Mouse (Mus musculus) forebrain, embryonic 16.5 days (tissue): Measurements from ENCODE around the gene Tnrc18. TPM values are rescaled to one million over a fixed set of nuclear protein-coding genes. Genes with fewer than 3 reads are reported as not detected.
A peak's percentile ranks its signal among the peaks of the same experiment; 100 is the strongest.

Experiments used
- ATAC-seq: fragments of 200-750 bp; cut with Nextera tagmentation; 2 replicates; pipeline ENCODE4 v1.8.0; 2017; ENCODE audit warnings: mild to moderate bottlenecking, moderate library complexity
- H3K27ac ChIP-seq: fragments of 300-500 bp; sonication (generic); 2 replicates; pipeline ENCODE4 v1.5.1; 2014; ENCODE audit warnings: low read length, control low read depth
- H3K27me3 ChIP-seq: fragments of 300-500 bp; sonication (generic); replicated peaks from 2 replicates; pipeline ENCODE4 v1.6.1; 2014; ENCODE audit warnings: low read length; ENCODE audit not compliant: control insufficient read depth, insufficient read depth
- H3K36me3 ChIP-seq: fragments of 300-500 bp; sonication (generic); 2 replicates; pipeline ENCODE4 v1.6.1; 2014; ENCODE audit not compliant: control insufficient read depth, insufficient read depth
- H3K4me1 ChIP-seq: fragments of 300-500 bp; sonication (generic); replicated peaks from 2 replicates; pipeline ENCODE4 v1.6.1; 2014; ENCODE audit warnings: low read length; ENCODE audit not compliant: control insufficient read depth, insufficient read depth
- H3K4me2 ChIP-seq: fragments of 300-500 bp; sonication (generic); 2 replicates; pipeline ENCODE4 v1.6.1; 2014; ENCODE audit warnings: mild to moderate bottlenecking, low read length, control low read depth
- H3K4me3 ChIP-seq: fragments of 300-500 bp; sonication (generic); replicated peaks from 2 replicates; pipeline ENCODE4 v1.5.1; 2014; ENCODE audit warnings: mild to moderate bottlenecking, low read length, control low read depth
- H3K9ac ChIP-seq: fragments of 300-500 bp; sonication (generic); replicated peaks from 2 replicates; pipeline ENCODE4 v1.6.1; 2014; ENCODE audit warnings: low read depth, low read length, control low read depth
- H3K9me3 ChIP-seq: fragments of 300-500 bp; sonication (generic); 2 replicates; pipeline ENCODE4 v1.6.1; 2016; ENCODE audit warnings: low read length; ENCODE audit not compliant: control insufficient read depth
- WGBS: fragments of 180-500 bp; shearing (Covaris S2); extraction: QIAGEN DNeasy Blood & Tissue Kit; methylation state at CpG from one replicate; pipeline ENCODE4 v1.1.7; 2014; 5-methylcytosine and 5-hydroxymethylcytosine counted together
- polyA plus RNA-seq: library from polyadenylated mRNA; unstranded; fragments of >200 nt; fragmentation: Nextera tagmentation; extraction: Ambion mirVana; gene quantifications from 2 replicates; pipeline ENCODE4 v1.2.1, GENCODE M21; 2015

Gene Tnrc18
- polyA plus RNA-seq: 34.8 and 40.4 TPM in 2 replicates

DNA sequence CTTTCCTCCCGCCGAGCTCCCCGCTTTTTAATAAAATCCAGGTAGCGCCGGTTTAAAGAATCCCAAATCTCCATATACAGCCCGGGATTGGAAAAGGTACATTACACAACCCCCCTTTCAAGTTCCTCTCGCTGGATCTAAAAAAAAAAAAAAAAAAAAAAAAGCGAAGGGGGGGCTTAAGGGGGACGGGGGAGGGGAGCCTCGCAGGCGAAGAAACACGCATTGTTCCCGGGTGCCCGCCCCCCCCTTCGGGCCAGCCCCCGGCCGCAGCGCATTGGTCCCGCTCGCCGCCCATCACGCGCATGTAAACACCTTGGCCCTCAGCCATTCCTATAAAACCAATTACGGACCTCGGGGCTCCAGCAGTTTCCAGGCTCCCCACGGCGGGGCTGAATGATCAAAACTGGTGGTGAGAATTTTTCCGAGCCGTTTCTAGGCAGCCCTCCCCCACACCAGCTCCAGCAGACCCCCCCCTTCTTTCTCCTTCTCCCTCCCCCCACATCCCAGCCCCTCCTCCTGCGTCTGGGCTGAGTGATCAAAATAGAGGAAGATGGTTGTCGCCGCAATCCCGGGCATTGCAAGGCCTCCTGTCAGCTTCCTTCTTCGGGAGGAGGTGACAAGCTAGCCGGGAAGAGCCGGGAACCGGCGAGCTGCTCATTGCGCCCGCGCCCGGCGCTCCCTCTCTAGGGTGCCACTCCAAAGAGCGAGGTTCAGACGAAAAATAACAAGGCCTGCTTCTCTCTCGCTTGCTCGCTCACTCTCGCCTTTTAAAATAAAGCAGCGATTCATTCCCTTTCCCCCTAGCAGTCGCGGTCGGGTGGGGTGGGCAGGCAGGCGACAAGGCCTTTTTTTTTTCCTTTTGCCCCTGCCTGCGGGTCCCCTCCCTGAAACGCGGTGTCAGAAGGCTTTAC is at the start of gene Tnrc18:
Gene Tnrc18 (minus strand): TSS at position 139 of the 911 bp plus-strand sequence.
- Histone ChIP-seq H3K4me1 (peaks cover 12% of the 10 kb centered on the region), H3K27ac (peak within 1 kb of the TSS; percentile 100), H3K9me3 (no peaks in the 10 kb centered on the region), H3K4me2 (peak within 1 kb of the TSS; percentile 92), H3K9ac (peak within 1 kb of the TSS; percentile 100), H3K36me3 (no peaks in the 10 kb centered on the region), H3K27me3 (no peaks in the 10 kb centered on the region), H3K4me3 (peak within 1 kb of the TSS; percentile 59)
- whole genome bisulfite sequencing: under 1% methylated on average over 48 of the region's 56 CpGs
- peak; percentile 62 for ATAC-seq

DNA sequence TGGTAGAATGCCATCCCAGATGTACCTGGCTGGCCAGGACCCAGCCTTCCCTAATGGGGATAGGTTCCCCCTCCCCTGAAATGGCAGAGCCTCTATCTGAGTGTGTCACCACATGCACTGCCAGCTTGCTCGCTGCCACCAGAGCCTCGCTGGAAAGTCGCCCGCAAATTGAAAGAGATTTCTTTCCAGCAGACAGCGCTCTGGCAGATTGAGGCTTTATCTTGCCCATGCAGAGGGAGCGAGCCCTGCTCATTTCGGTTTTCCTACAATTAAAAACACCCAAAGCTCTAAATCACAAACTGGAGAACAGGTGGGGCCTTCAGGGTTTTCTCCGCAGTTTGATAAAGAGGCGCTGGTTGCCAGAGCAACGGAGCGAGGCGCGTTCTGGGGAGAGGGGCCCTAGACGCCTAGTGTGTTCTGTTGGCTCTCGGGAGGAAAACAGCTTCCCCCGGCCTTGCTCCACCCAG is 40.3 kb upstream of the Tnrc18 start:
- H3K27me3 ChIP-seq: no peaks in the 10 kb centered on the region
- H3K27ac ChIP-seq: peak overlapping the region; percentile 86
- peak; percentile 89 for ATAC-seq
- H3K9me3 ChIP-seq: no peaks in the 10 kb centered on the region
- no peak overlapping the region for H3K4me3 ChIP-seq
- H3K4me1 ChIP-seq: peaks cover 16% of the 10 kb centered on the region
- no peak overlapping the region for H3K9ac ChIP-seq
- no peaks in the 10 kb centered on the region for H3K36me3 ChIP-seq
- H3K4me2 ChIP-seq: peak overlapping the region; percentile 22; the same call in 1 of the 2 replicates
- 19% methylated on average over 16 of the region's 16 CpGs for WGBS

DNA sequence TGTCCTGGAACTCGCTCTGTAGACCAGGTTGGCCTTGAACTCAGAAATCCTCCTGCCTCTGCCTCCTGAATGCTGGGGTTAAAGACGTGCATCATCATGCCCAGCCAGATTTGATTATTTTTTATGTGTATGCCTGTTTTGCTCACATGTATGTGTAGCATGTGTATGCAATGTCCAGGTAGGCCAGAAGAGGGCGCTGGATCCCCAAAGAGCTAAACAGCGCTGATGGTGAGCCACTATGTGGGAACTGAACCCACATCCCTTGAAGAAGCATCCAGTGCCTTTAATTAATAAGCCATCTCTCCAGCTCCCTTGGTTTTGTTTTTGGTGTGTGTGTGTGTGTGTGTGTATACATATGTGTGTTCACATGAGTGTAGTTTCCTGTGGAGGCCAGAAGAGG is 38.9 kb upstream of the Tnrc18 start:
- Histone ChIP-seq H3K4me3 (no peak overlapping the region), H3K9ac (no peak overlapping the region), H3K4me2 (no peak overlapping the region), H3K9me3 (no peaks in the 10 kb centered on the region), H3K27ac (no peak overlapping the region), H3K27me3 (no peaks in the 10 kb centered on the region), H3K4me1 (peaks cover 11% of the 10 kb centered on the region), H3K36me3 (no peaks in the 10 kb centered on the region)
- WGBS: 77% methylated on average over 4 of the region's 4 CpGs
- ATAC-seq: no peak

DNA sequence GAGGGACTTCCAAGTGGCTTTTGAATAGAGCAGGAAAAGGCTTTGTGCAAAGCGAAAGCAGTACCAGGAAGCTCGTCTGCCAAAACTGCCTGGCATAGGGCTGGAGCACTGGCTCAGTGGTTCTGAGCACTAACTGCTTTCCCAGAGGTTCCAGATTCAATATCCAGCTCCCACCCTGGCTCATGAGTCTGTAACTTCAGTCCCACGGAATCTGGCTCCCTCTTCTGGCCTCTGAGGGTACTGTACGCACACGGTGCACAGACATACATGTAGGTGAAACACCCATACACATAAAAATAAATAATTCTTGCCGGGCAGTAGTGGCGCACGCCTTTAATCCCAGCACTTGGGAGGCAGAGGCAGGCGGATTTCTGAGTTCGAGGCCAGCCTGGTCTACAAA is 37.4 kb upstream of the Tnrc18 start:
- WGBS: 74% methylated on average over 10 of the region's 10 CpGs
- no peaks in the 10 kb centered on the region for H3K36me3 ChIP-seq
- no peak overlapping the region for H3K27ac ChIP-seq
- no peak overlapping the region for H3K4me3 ChIP-seq
- H3K9me3 ChIP-seq: no peaks in the 10 kb centered on the region
- no peak overlapping the region for H3K4me2 ChIP-seq
- peaks cover 11% of the 10 kb centered on the region for H3K4me1 ChIP-seq
- H3K9ac ChIP-seq: no peak overlapping the region
- ATAC-seq: 0 out of 2 replicates have a peak, but pooled peaks have one; percentile 21
- no peaks in the 10 kb centered on the region for H3K27me3 ChIP-seq

DNA sequence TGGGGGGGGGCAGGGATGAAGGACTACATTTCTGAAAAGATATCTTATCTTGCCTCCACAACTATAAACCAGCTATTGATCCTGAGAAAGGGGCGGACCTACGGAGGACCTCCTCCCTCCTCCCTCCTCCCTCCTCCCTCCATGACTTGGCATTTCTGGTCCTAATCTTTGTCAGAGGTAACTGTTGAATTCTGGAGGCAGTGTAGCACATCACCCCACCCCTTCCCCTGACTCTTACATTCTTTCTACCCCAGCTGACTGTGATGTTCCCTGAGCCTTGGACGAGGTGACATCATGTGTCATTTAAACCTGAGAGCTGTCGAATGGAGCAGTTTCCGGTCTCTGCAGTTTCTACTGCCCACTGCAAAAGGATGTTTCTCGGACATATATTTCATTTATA is 36.1 kb upstream of the Tnrc18 start:
- H3K27ac ChIP-seq: no peak overlapping the region
- no peak overlapping the region for H3K4me3 ChIP-seq
- H3K36me3 ChIP-seq: no peaks in the 10 kb centered on the region
- no peak overlapping the region for H3K9ac ChIP-seq
- no peak for ATAC-seq
- peaks cover 11% of the 10 kb centered on the region for H3K4me1 ChIP-seq
- no peaks in the 10 kb centered on the region for H3K27me3 ChIP-seq
- 80% methylated on average over 6 of the region's 6 CpGs for WGBS
- no peak overlapping the region for H3K4me2 ChIP-seq
- H3K9me3 ChIP-seq: no peaks in the 10 kb centered on the region

DNA sequence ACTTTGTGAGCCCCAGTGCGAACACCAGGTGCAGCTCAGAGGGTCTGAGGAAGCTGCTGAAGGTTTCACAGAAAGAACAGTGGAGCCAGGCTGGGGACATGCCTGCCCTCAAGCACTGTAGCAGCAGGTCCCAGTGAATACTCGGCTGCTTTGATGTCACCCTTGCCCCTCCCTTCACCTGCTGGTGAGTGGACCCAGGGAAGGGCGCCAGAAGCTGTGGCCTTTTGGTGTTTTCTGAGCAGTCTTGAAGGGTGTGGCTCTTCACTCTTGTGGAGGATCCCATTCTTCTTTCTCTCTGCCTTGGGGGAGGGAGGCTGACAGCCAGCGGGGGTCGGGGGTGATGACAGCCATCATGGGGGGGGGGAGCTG is 34.2 kb upstream of the Tnrc18 start:
- H3K4me3 ChIP-seq: no peak overlapping the region
- no peaks in the 10 kb centered on the region for H3K36me3 ChIP-seq
- H3K4me1 ChIP-seq: no peaks in the 10 kb centered on the region
- no peak overlapping the region for H3K4me2 ChIP-seq
- WGBS: 83% methylated on average over 5 of the region's 5 CpGs
- no peaks in the 10 kb centered on the region for H3K27me3 ChIP-seq
- H3K9ac ChIP-seq: no peak overlapping the region
- ATAC-seq: no peak
- H3K27ac ChIP-seq: no peak overlapping the region
- H3K9me3 ChIP-seq: no peaks in the 10 kb centered on the region

DNA sequence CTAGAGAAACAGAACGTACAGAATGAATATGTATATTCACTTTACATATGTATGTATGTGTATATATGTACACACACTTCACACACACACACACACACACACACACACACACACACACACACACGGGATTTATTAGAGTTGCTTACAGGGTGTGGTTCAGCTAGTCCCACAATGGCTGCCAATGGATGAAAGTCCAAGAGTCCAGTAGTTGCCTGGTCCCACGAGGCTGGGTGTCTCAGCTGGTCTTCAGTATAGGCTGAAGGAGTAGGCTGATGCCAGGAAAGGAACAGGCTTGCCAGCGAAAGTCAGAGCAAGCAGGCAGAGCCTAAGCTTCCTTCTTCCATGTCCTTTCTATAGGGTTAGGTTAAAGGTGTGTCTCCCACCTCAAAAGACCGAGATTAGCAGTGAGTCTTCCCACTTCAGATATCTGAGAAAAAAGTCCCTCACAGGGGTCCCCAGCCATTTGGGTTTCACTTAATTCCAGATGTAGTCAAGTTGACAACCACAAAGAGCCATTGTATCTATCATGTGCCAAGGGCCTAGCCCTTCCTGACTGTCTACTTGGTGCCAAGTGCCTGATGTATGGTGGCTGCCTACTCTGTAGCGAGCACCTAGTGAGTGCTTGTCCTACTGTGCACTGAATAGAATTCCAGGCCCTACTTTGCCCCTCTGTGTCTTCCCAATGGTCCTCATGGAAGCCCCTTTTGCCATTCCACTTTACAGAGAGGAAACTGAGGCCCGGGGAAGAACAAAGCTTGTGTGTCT is 33.6 kb upstream of the Tnrc18 start:
- 77% methylated on average over 7 of the region's 7 CpGs for WGBS
- no peak overlapping the region for H3K27ac ChIP-seq
- H3K4me1 ChIP-seq: no peaks in the 10 kb centered on the region
- no peak overlapping the region for H3K9ac ChIP-seq
- no peak overlapping the region for H3K4me2 ChIP-seq
- ATAC-seq: no peak
- H3K4me3 ChIP-seq: no peak overlapping the region
- no peaks in the 10 kb centered on the region for H3K27me3 ChIP-seq
- no peaks in the 10 kb centered on the region for H3K9me3 ChIP-seq
- no peaks in the 10 kb centered on the region for H3K36me3 ChIP-seq

DNA sequence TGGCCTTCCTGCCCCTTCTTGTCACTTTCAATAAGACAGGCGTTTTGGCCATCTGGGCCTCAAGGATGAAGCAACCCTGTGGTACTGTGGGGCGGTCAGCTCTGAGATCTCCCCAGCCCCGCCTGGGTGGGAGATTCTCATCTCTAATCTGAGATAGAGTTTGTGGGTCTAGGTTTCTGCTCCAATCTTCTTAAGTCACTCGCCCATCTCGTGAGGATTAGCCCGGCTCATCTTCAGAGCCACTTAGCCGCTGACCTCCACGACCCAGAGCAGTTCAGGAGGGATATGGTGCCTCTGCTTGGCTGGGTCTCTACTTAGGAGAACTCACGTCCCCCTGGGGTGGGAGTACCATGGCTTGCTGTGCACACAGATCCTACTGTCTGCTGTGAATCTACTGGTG is 33.0 kb upstream of the Tnrc18 start:
- Histone ChIP-seq H3K27ac (no peak overlapping the region), H3K27me3 (no peaks in the 10 kb centered on the region), H3K9me3 (no peaks in the 10 kb centered on the region), H3K36me3 (no peaks in the 10 kb centered on the region), H3K4me3 (no peak overlapping the region), H3K4me2 (no peak overlapping the region), H3K4me1 (no peaks in the 10 kb centered on the region), H3K9ac (no peak overlapping the region)
- ATAC-seq: no peak
- WGBS: 79% methylated on average over 9 of the region's 9 CpGs

DNA sequence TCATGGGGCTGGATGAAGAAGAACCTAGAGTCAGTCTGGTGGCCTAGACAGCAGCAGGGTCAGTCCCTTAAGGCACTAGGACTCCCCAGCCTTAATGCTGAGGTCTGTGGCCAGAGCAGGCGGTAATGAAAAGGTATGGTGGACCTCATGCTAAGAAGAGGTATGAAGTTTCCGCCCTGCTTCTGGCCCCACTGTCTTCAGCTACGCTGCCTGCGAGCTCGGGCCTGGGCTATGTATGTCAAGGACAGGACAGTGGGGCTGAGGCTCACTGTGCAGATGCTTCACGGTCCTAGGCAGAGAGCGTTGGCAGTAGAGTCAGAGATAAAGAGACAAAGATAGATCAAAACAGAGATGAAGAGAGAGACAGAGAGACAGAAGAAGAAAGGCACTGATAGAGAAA is 31.4 kb upstream of the Tnrc18 start:
- WGBS: 94% methylated on average over 7 of the region's 7 CpGs
- Histone ChIP-seq H3K4me3 (no peak overlapping the region), H3K9me3 (no peaks in the 10 kb centered on the region), H3K27ac (no peak overlapping the region), H3K36me3 (no peaks in the 10 kb centered on the region), H3K4me2 (no peak overlapping the region), H3K9ac (no peak overlapping the region), H3K4me1 (no peaks in the 10 kb centered on the region), H3K27me3 (no peaks in the 10 kb centered on the region)
- no peak for ATAC-seq
